Mouse (Mus musculus): ENCODE results near the gene Dbi. TPM values are rescaled to one million over a fixed set of nuclear protein-coding genes. Genes with fewer than 3 reads are reported as not detected.
A peak's percentile ranks its signal among the peaks of the same experiment; 100 is the strongest.

The Dbi gene
- total RNA-seq, 2 experiments from 2014 or later: 389 to 439 TPM

DNA sequence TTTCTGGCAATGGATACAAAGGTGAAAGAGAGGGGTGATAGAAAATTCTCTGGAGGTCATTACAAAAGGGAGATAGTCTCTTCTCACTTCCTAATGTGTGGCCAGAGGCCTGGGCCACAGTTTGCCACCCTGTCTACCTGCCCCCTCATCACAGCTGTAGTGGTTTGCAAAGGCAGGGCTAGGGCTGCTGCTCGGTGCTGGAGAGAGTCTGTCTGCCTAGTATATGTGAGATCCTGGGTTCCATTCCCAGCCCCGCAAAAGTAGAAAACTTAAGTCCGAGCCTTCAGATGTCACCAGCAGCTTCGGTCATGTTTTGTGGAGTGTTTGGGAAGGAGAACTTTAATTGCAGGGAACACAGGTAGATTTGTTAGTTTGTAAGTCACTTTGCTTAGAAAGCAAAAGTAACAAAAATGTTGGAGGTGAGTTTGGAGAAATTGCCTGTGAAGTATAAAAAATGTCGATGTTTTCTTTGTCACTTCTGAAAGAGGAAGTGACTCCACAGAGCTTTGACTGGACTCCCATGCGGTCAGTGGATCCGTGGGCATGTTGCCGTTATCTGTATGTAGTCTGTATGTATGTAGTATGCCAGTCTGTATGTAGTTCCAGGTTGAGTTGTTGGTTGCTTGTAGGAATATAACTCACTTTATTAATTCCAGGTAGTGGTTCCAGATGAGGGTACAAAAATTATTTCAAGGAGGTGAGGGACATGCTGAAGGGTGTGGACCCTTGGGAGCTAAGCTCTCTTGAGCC, 1.9 kb upstream of the Dbi start:
- no peak for DNase-seq (ENCODE audit: low spot score in 2 of 2)

DNA sequence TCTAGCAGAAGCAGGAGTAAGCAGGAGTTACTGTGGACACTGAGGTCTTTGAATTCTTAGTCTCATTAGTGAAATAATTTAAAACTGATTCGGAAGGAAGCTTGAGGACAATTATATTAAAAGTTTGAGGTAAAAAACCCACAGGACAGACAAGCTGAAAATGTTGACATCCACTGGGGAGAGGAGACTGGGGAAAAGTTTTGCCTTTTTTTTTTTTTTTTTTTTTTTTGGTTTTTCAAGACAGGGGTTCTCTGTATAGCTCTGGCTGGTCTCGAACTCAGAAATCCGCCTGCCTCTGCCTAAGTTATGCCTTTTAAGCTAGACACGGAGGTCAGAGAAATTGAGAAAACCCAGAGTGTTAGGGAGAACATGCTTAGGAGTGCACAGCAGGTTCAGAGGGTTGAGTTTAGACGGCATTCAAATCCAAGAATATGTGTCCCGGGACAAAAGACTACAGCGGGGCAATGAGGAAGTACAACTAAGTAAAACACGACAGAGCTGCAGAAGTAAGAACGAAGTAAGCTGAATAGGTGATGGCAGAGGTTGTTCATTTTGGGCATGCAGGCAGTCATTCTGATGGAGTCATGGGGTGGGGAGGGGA, 1.2 kb upstream of the Dbi start:
- no peak for DNase-seq (ENCODE audit: low spot score in 2 of 2)

DNA sequence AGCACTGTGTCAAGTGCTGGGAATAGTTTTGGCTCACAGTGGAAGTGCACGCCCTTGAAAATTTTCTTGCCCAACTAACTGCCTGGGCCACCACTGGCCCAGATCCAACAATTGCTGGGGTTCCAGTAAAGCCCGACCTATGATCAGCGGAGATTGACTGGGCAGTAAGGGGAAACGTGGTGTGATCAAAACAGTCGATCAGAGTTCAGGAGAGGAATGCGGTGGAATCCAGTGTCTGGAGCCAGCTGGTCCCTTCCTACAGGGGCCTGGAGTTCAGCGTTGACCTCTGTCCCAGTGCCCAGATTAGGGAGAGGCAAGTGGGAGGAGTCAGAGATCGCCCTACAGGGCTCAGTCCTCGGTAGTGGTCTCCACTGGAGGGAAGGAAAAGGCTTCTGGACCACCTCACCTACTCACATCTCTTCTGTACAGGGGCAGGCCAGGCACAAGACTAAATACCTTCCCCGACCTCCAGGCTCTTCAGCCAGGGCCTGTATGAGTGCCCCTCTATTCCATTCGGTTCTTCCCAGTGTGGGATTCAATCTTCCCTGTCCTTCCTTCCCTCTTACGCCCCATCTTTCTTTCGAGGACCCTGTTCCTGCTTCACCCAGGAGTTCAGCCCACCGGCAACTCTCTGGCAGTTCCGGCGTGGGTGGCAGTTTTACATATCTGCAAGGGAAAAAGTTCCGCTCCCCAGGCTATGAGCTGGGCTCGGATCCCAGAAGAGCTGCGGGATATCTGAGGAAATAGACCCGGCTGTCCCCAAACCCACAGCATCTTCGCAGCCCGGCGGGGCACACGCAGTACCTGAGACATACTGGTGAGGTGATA, 523 bp downstream of the Dbi start:
- peak in 1 of 2 experiments; percentile 52 for DNase-seq (ENCODE audit: low spot score in 2 of 2)

DNA sequence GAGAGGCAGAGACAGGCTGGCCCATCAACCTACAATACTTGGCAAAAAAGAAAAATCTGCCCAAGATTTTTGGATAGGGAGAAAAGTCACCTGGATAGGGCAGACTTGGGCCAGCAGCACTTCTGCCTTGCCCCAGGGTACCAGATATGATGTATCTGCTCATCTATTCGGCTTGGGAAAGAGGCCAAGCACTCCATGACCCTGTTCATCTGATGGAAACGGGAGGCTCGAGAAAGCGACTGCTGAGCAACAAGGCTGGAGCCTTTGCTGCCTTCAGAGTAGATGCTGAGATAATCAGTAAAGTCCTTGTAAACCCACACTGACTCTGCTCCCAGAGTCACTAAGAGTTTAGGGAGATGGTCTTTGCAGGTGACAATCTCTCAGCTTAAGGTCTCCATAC, 1.5 kb downstream of the Dbi start:
- DNase-seq (ENCODE audit: low spot score in 2 of 2): no peak

DNA sequence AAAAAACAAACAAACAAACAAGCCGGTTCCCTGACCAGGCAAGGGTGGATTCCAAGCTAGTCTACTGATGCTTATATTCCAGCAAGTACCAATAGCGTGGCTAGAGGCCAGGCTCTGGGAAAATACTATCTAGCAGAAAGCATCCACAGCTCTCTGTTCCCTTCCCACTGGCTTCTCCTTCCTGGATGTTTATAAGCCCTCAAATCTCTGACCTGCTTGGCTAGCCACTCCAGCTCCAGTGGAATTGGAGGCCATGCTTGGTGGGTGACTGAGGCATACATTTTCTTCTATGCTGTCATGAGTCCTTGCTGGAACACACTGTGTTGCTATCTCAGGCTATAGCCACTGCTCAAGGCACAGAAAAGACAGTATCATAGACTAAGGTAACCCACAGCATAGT, 2.0 kb downstream of the Dbi start:
- DNase-seq (ENCODE audit: low spot score in 2 of 2): no peak

DNA sequence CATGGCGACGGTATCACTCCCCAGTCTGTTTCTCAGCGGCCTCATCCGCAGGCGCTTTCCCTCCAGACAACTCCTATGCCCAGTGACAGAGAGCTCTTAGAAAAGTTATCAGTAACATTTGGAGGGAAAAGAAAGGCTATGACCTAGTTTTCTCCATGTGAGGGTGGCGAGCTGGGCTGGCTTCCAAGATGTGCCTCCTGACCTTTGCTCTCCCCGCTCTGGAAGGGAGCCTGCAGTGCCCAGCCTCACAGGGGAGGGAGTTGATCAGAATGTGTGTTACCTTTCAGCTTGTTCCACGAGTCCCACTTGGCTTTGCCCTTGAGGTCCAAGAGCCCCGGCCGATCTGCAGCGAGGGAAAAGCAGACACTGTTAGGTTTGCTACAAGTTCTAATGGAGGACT, 4.8 kb downstream of the Dbi start:
- DNase-seq (ENCODE audit: low spot score in 2 of 2): no peak

DNA sequence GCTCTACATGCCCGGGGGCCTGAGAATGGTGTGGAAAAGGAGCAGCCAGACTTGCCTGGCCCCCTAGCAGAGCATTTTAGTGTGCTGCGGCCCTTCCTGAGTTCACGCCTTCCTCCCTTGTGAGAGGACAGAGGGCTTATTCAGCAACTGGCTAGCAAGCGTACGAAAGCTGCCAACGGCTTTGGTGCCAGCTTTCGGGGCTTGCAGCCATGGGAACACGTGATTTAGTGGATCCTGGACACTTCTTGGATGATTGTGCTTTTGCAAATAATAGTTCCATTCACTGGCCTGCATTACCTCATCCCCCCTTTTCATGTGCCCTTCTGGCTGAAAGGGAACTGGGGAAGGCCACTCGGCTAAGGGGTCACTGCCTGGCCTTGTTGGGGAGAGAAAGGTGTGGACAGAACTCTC, 5.2 kb downstream of the Dbi start:
- DNase-seq (ENCODE audit: low spot score in 2 of 2): peak in 1 of 2 experiments; percentile 31

DNA sequence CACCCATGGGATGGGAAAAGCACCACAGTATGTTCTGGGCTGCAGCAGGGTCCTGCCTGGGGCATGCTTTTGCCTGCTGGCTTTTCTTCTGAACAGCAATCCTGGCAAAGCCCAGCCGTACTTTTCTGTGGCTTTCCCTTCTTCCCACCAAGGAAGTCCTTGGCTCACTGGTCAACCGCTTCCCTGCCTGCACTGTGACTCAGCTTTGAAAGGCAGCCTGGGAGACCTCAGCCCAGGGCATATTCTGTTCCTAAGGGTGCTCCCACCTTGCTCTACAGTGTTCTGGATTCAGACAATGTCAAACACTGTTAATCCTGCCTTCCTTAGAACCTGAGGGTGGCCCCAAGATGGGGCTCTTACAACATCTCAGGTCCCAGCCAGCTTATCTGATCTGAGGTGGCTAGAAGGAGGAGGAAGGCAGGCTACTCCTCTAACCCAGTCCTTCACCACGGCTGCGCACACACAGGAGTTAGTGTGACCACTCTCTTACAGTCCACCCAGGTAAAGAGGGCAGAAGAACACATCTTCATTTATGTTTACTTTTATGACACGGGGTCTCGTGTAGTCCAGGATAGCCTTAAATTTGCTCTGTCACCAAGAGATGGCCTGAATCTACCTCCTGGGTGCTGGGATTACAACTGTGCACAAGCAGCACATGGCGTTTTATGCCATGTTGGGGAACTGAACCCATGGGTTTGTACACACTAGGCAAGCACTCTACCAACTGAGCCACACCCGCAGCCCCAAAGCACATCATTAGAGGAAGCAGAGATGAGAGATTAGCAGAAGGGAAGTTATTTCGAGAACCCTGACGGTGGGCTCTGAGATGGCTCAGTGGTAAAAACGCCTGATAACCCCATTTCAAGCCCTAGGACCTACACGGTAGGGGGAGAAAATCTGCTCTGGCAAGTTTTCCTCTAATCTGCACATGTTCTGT, 8.4 kb downstream of the Dbi start:
- no peak for DNase-seq (ENCODE audit: low spot score in 2 of 2)

DNA sequence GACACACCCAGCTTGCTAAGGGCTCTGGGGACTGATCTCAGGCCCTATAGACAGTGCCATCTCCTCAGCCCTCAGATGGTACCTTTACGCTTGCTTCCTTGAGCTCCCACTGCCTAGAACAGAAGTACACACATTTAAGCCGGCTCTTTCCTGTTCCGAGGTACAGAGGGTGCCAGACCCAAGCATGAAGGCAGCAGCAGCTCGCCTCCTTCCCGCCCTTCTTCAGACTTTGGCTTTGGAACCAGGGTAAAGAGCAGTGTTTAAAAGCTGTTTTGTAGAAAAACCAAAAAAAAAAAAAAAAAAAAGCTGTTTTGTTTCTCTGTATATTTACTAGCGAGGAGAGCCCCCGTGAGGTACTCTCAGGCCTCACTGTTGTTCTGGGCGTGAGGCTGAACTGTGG, 9.1 kb downstream of the Dbi start:
- DNase-seq (ENCODE audit: low spot score in 2 of 2): no peak

DNA sequence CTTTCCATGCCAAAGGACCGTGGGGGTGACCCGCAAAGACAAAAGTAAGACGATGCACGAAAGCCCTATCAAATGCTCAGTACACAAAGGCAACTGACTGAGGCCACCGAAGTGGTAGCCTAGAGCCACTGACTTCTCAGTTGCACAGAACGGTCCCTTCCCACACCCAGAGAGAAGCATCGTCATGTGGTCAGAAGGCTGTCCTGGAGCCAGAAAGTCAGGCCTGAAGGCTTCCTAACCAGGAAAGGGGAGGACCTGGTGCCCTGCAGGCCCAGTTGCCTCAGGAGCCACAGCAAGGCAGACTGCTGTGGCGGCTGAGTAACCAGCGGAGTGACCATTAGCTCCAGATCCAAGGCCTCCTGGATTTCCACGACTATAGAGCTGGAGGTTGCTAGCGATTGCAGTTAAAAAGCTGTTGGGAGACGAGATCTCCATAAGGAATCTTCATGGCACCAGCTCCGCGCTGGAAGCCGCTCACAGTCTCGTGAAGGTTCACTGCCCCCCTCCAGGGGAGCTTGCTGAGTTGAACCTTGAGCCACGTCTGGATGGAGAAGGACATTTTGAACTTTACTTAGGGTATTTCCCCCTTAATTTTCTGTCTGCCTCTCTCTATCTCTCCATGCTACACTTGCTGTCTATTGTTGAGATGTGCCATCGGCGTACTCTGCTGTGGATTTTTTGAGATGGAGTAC, 11.0 kb downstream of the Dbi start:
- no peak for DNase-seq (ENCODE audit: low spot score in 2 of 2)

DNA sequence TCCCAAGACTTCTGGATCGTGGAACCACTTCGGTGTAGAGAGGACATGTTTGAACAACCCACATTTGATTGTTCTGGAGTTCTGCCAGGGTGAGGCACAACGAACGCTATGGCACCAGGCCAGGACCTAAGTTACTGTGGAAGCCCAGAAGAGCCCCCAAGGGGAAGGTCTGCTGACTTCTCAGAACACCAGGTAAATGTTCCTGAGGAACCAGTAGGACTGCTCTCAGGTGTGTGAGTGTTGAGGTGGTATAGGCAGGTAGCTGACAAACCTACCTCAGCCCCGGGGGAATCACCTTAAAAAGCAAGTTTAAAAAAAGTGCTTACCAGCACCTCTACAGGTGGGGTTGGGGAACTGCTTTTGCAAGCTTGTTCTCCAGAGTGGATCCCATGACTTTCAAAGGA, 15.3 kb downstream of the Dbi start:
- no peak for DNase-seq (ENCODE audit: low spot score in 2 of 2)

DNA sequence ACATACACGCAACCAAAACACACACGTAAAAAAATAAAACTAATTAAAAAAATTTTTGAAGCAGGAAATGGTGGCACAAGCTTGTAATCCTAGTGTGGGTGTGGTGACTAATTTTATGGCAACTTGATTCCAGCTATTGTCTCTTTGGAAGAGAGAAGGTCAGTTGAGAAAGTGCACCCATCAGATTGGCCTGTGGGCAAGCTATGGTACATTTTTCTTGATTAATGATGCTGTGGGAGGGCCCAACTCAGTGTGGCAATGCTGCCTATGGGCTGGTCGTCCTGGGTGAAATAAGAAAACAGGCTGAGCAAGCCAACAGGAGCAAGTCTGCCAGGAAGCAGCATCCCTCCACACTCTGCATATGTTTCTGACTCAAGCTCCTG, 19.7 kb downstream of the Dbi start:
- DNase-seq (ENCODE audit: low spot score in 2 of 2): no peak

DNA sequence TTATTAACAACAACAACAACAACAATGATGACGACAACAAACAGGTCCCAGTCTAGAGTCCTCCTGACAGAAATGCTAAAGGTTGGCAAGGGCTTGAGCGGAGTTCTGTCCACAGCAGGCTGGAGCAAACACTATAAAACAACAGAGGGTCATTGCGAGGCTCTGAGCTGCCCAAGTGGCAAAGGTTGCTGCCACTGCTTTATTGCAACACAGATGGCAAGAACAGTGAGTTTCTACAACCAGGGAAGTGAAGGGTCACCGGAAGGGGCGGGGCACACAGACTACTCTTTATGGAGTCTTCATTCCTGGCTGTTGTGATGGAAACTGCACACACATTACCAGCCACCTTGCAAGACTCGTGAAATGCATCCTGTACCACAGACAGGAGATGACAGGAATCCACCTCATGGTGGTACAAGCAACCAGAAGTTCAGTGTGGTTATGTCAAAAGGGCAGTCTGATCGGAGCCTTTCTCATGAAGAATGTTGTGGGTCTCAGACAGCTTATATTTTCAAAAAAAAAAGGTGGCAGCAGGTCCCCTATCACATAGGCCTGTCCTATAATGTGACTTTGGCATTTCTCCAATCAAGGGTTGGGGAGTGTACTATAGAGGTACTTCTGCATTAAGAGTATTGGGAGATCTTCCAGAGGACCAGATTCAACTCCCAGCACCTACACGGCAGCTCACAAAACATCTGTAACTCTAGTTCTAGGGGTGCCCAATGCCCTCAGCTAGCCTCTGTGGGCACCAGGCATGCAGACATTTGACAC, 20.2 kb downstream of the Dbi start:
- DNase-seq (ENCODE audit: low spot score in 2 of 2): no peak

DNA sequence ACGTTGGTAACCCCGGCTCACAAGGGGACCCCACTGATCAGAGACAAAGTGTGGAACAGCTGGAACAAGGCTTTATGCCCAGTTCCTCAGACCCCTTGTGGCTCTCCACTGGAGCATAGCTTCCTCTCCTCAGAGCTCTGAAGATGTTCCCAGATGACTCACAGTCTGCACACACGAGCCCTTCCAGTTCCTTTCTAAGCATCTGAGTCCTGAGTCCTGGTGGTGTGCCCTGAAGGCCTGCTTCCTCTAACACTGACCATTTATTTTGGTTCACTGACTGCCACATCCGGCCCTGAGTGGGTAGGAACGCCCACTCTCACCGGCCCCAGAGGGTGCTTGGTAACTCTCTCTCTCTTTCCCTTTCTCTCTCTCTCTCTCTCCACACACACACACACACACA, 21.4 kb downstream of the Dbi start:
- no peak for DNase-seq (ENCODE audit: low spot score in 2 of 2)

DNA sequence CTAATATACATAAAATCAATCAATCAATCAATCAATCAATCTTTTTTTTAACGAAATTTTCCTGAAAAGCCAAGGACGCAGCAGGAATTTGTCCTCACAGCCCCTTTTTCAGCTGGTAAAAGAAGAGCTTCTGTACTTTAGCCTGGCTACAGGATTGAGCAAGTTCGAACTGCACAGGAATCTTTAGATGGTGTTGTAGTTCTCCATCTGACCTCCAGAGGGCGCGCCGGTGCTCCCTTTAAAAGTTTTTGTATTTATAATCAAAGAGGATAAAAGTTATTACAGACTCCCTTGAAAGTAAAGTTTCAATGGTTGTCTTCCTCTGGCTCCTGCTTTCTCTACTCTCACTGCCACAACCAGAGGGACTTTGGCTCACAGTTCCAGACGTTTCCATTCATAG, 22.6 kb downstream of the Dbi start:
- DNase-seq (ENCODE audit: low spot score in 2 of 2): peak; percentile 40 to 54

DNA sequence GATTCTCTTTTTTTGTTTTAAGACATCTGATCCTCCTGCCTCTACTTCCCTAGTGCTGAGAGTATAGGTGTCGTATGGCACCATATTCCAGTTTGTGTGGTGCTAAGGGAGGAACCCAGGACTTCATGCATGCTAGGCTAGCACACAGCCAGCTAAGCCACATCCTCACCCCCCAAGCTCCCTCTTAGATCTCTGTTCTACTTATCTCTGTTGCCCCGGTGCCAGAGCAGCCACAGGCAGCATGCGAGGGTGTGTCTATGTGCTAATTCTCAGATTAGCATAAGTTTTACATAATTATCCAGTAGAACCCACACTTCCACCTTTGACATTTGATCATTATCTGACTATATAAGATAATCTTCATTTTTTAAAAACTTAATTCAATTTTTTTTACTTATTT, 26.0 kb downstream of the Dbi start:
- DNase-seq (ENCODE audit: low spot score in 2 of 2): no peak

DNA sequence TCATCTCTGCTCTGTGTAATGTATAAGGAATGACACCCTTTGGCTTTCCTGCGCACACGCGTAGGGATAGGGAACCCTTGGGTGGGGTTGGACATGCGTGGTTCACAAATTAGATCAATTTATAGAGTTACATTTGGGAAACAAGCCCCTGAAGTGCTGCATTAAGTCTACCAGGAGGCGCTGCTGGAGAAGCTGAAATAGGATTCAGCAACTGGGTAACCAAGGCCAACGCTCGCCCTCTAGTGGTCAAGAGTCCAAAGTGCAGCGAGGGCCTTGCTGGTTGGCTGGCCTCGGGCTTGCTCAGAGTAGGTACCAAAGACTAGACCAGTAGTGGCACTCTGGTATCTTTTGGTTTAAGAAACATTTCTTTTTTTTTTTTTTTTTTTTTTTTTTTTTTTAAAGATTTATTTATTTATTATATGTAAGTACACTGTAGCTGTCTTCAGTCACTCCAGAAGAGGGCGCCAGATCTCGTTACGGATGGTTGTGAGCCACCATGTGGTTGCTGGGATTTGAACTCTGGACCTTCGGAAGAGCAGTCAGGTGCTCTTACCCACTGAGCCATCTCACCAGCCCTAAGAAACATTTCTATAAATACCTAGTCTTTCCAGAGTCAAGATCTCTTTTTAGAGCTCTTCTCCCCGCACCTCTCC, 27.3 kb downstream of the Dbi start:
- peak; percentile 80 to 85 for DNase-seq (ENCODE audit: low spot score in 2 of 2)

DNA sequence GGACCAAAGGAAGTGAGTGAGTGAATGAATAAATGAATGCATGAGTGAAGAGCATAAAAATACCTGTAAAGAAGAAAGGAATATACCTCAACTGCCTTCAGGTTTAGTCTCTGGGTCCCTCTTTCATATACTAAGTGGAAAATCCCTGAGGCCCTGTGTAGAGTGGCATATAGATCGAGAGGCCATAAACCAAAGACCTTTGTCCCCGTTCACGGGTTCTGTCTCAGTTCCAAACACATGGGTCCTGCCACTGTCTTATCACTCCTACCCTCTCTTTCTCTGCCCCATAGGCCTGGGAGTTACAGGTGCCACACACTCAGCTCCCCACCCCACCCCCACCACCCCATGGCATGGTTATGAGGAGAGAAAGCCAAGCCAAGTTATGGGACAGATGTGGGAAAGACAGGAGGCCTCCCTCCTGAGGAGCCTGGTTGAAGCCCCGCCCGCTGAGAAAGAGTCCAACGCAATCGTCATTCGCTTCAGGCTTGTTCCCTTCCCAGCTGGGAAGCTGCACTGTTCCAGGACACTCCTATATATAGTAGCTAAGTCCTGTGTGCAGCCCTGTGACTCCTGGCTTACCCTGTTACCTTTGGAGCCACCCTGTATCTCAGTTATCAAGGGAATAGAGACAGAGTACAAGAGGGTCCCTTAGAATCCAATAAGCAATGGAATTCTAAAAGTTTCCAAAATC, 29.9 kb downstream of the Dbi start:
- DNase-seq (ENCODE audit: low spot score in 2 of 2): no peak

DNA sequence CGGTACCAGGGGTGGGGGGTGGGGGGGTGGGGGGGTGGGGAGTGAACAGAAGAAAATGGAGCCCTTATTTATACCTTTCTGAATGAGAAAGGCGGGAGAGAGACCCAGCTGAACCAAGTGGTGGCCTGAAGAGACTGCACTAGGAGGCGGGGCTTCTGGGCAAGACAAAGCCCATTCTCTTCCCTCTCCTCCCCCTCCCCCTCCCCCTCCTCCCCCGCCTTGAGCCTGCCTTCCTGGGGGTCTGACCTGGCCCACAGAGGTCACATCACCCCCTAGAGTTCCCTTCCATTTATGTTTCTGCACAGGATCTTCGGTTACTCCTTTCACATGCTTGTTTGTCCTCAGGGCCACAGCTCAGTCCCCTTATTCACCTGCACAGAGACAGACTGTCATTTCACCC, 31.7 kb downstream of the Dbi start:
- DNase-seq (ENCODE audit: low spot score in 2 of 2): no peak
